Mouse (Mus musculus) limb, embryonic 14.5 days (tissue): ENCODE data around the gene Kcnq5. TPM values are rescaled to one million over a fixed set of nuclear protein-coding genes. Genes with fewer than 3 reads are reported as not detected.

Experiments used
- ATAC-seq: fragments of 200-750 bp; cut with Nextera tagmentation; 2 replicates; pipeline ENCODE4 v1.8.0; 2017; ENCODE audit warnings: low read depth, moderate number of reproducible peaks, moderate TSS enrichment; ENCODE audit not compliant: low FRiP score
- DNase-seq: peaks from one replicate; pipeline ENCODE4 v3.0.0-alpha.2; 2015; ENCODE audit warnings: low spot score
- H3K27ac ChIP-seq: fragments of 300-500 bp; sonication (generic); replicated peaks from 2 replicates; pipeline ENCODE4 v1.5.1; 2014; ENCODE audit warnings: low read depth, mild to moderate bottlenecking, low read length, moderate library complexity, mixed read lengths
- H3K27me3 ChIP-seq: fragments of 300-500 bp; sonication (generic); 2 replicates; pipeline ENCODE4 v1.6.1; 2014; ENCODE audit warnings: low read length, mixed read lengths; ENCODE audit not compliant: control insufficient read depth, insufficient read depth
- H3K36me3 ChIP-seq: fragments of 300-500 bp; sonication (generic); 2 replicates; pipeline ENCODE4 v1.6.1; 2014; ENCODE audit warnings: mild to moderate bottlenecking, low read length, moderate library complexity, mixed read lengths; ENCODE audit not compliant: control insufficient read depth, insufficient read depth
- H3K4me1 ChIP-seq: fragments of 300-500 bp; sonication (generic); 2 replicates; pipeline ENCODE4 v1.6.1; 2014; ENCODE audit warnings: antibody characterized with exemption, low read length, mixed read lengths; ENCODE audit not compliant: control insufficient read depth, insufficient read depth
- H3K4me2 ChIP-seq: fragments of 300-500 bp; sonication (generic); replicated peaks from 2 replicates; pipeline ENCODE4 v1.6.1; 2014; ENCODE audit warnings: low read depth, mild to moderate bottlenecking, low read length, moderate library complexity; ENCODE audit not compliant: severe bottlenecking
- H3K4me3 ChIP-seq: fragments of 300-500 bp; sonication (generic); replicated peaks from 2 replicates; pipeline ENCODE4 v1.5.1; 2014; ENCODE audit warnings: low read length
- H3K9ac ChIP-seq: fragments of 300-500 bp; sonication (generic); 2 replicates; pipeline ENCODE4 v1.6.1; 2014; ENCODE audit warnings: mild to moderate bottlenecking, low read depth, low read length, moderate library complexity; ENCODE audit not compliant: severe bottlenecking
- H3K9me3 ChIP-seq: fragments of 300-500 bp; sonication (generic); 2 replicates; pipeline ENCODE4 v1.6.1; 2016; ENCODE audit warnings: low read length; ENCODE audit not compliant: control insufficient read depth
- POLR2A ChIP-seq: fragments of 200-500 bp; IDR thresholded peaks from 2 replicates; pipeline ENCODE4 v1.8.0; 2012; ENCODE audit warnings: inconsistent platforms, mild to moderate bottlenecking, moderate library complexity, borderline replicate concordance; ENCODE audit not compliant: insufficient read depth, insufficient read length; ENCODE audit errors: extremely low read depth
- WGBS: fragments of 180-500 bp; shearing (Covaris S2); extraction: QIAGEN DNeasy Blood & Tissue Kit; methylation state at CpG from one replicate; pipeline ENCODE4 v1.1.7; 2014; 5-methylcytosine and 5-hydroxymethylcytosine counted together
- polyA plus RNA-seq, 2 experiments: library from polyadenylated mRNA; depleted of rRNA in 1 of 2; stranded (reverse) in 1 of 2; unstranded in 1 of 2; fragments of >200 nt; fragmentation: Nextera tagmentation in 1 of 2; extraction: Ambion mirVana in 1 of 2; gene quantifications; 2 replicates each; pipeline versions ENCODE4 v1.2.1 to v1.2.3; 2012 to 2014

Gene Kcnq5
- polyA plus RNA-seq, 2 experiments = 2.3 to 2.5 TPM

- Histone ChIP-seq H3K9ac (no peak overlapping the region), H3K4me1 (no peaks in the 10 kb centered on the region), H3K9me3 (no peaks in the 10 kb centered on the region), H3K27me3 (no peaks in the 10 kb centered on the region), H3K4me3 (no peak overlapping the region), H3K4me2 (no peak overlapping the region), H3K27ac (no peak overlapping the region), H3K36me3 (no peaks in the 10 kb centered on the region)
- ATAC-seq (no peak), DNase-seq (no peak)
- WGBS = 83% methylated on average over 2 of the region's 2 CpGs
- no peak for TF ChIP-seq POLR2A
Observed at GRCm38 (mm10) chr1:21412197-21412555, 549.6 kb downstream of the Kcnq5 start.

GRCm38 (mm10) chr1:21411331-21412196, 550.2 kb downstream of the Kcnq5 start:
- Histone ChIP-seq H3K9ac (no peak overlapping the region), H3K9me3 (no peaks in the 10 kb centered on the region), H3K36me3 (no peaks in the 10 kb centered on the region), H3K27me3 (no peaks in the 10 kb centered on the region), H3K4me1 (no peaks in the 10 kb centered on the region), H3K27ac (no peak overlapping the region), H3K4me3 (no peak overlapping the region), H3K4me2 (no peak overlapping the region)
- DNase-seq = peak; percentile 91
- TF ChIP-seq POLR2A = no peak
- WGBS = 50% methylated on average over 18 of the region's 18 CpGs
- ATAC-seq = no peak

GRCm38 (mm10) chr1:21407266-21407665, 554.5 kb downstream of the Kcnq5 start:
- WGBS = 38% methylated on average over 2 of the region's 2 CpGs
- Histone ChIP-seq H3K9ac (no peak overlapping the region), H3K4me3 (no peak overlapping the region), H3K36me3 (no peaks in the 10 kb centered on the region), H3K9me3 (no peaks in the 10 kb centered on the region), H3K27ac (no peak overlapping the region), H3K27me3 (no peaks in the 10 kb centered on the region), H3K4me1 (no peaks in the 10 kb centered on the region), H3K4me2 (no peak overlapping the region)
- ATAC-seq (no peak), DNase-seq (no peak)
- no peak for TF ChIP-seq POLR2A

- H3K27me3 ChIP-seq = no peaks in the 10 kb centered on the region
- no peaks in the 10 kb centered on the region for H3K9me3 ChIP-seq
- 72% methylated on average over 8 of the region's 8 CpGs for WGBS
- no peaks in the 10 kb centered on the region for H3K4me1 ChIP-seq
- no peak overlapping the region for H3K4me2 ChIP-seq
- no peak for DNase-seq
- H3K4me3 ChIP-seq = no peak overlapping the region
- H3K9ac ChIP-seq = no peak overlapping the region
- ATAC-seq = no peak
- TF ChIP-seq POLR2A = no peak
- no peak overlapping the region for H3K27ac ChIP-seq
- no peaks in the 10 kb centered on the region for H3K36me3 ChIP-seq
Observed at GRCm38 (mm10) chr1:21402804-21403203, 558.9 kb downstream of the Kcnq5 start.

- Histone ChIP-seq H3K9ac (no peak overlapping the region), H3K4me1 (no peaks in the 10 kb centered on the region), H3K4me2 (no peak overlapping the region), H3K9me3 (no peaks in the 10 kb centered on the region), H3K27ac (no peak overlapping the region), H3K27me3 (no peaks in the 10 kb centered on the region), H3K4me3 (no peak overlapping the region), H3K36me3 (no peaks in the 10 kb centered on the region)
- peak; percentile 57; the same call in 1 of the 2 replicates for ATAC-seq
- no peak for TF ChIP-seq POLR2A
- whole genome bisulfite sequencing = 53% methylated on average over 6 of the region's 6 CpGs
- peak; percentile 52 for DNase-seq
Observed at GRCm38 (mm10) chr1:21391138-21391671, 570.5 kb downstream of the Kcnq5 start.
